Mouse (Mus musculus) ES-E14 (cell line): ENCODE data around the gene Ltf. TPM values are rescaled to one million over a fixed set of nuclear protein-coding genes. Genes with fewer than 3 reads are reported as not detected.

Experiments
- DNase-seq: peaks from one replicate; pipeline ENCODE4 v3.0.0-alpha.2; 2013; ENCODE audit warnings: low read depth, low spot score
- H3K27ac ChIP-seq: 2 replicates; pipeline ENCODE4 v1.5.1; 2012; ENCODE audit warnings: low read depth, mild to moderate bottlenecking, low read length, moderate library complexity, mixed read lengths; ENCODE audit not compliant: poor library complexity, insufficient read depth, severe bottlenecking
- H3K36me3 ChIP-seq: 2 replicates; pipeline ENCODE4 v1.6.1; 2012; ENCODE audit warnings: mild to moderate bottlenecking, low read length, moderate library complexity, mixed read lengths; ENCODE audit not compliant: control insufficient read depth, poor library complexity, insufficient read depth, severe bottlenecking
- H3K4me1 ChIP-seq, 2 experiments: fragments of 150-350 bp in 1 of 2; sonication (generic) in 1 of 2; 2 replicates each; pipeline ENCODE4 v1.6.1; 2012; ENCODE audit warnings: low read length in 2 of 2, mild to moderate bottlenecking in 1 of 2, mixed read lengths in 1 of 2; ENCODE audit not compliant: control insufficient read depth in 2 of 2, insufficient read depth in 2 of 2, poor library complexity in 1 of 2
- H3K4me3 ChIP-seq, 2 experiments: fragments of 150-350 bp in 1 of 2; sonication (generic) in 1 of 2; 2 replicates each; pipeline ENCODE4 v1.5.1; 2012; ENCODE audit warnings: low read length in 2 of 2, low read depth in 1 of 2, mild to moderate bottlenecking in 1 of 2, mixed read lengths in 1 of 2; ENCODE audit not compliant: insufficient read depth in 1 of 2, poor library complexity in 1 of 2, severe bottlenecking in 1 of 2
- H3K9ac ChIP-seq: 2 replicates; pipeline ENCODE4 v1.6.1; 2012; ENCODE audit warnings: low read depth, mild to moderate bottlenecking, low read length, mixed read lengths; ENCODE audit not compliant: poor library complexity, insufficient read depth, severe bottlenecking
- H3K9me3 ChIP-seq: fragments of 150-350 bp; sonication (generic); 2 replicates; pipeline ENCODE4 v1.6.1; 2012; ENCODE audit warnings: low read depth, mild to moderate bottlenecking, low read length; ENCODE audit not compliant: control insufficient read depth, insufficient read depth
- CHD2 ChIP-seq: IDR thresholded peaks from 2 replicates; pipeline ENCODE4 v1.6.1; 2014; ENCODE audit warnings: mild to moderate bottlenecking, low read depth, low read length, inconsistent platforms
- HCFC1 ChIP-seq: IDR thresholded peaks from 2 replicates; pipeline ENCODE4 v1.6.1; 2012; ENCODE audit warnings: low read length, inconsistent platforms, borderline replicate concordance; ENCODE audit not compliant: insufficient read depth
- MAFK ChIP-seq: IDR thresholded peaks from 2 replicates; pipeline ENCODE4 v1.6.1; 2014; ENCODE audit warnings: mild to moderate bottlenecking, low read depth, low read length, inconsistent platforms; ENCODE audit not compliant: insufficient read depth
- ZC3H11A ChIP-seq: IDR thresholded peaks from 2 replicates; pipeline ENCODE4 v1.6.1; 2012; ENCODE audit warnings: low read depth, mild to moderate bottlenecking, inconsistent platforms, low read length, borderline replicate concordance
- ZNF384 ChIP-seq: IDR thresholded peaks from 2 replicates; pipeline ENCODE4 v1.6.1; 2012; ENCODE audit warnings: low read depth, low read length, inconsistent platforms
- in situ Hi-C, 2 experiments: fragments of 600-800 bp; cut with MboI; formaldehyde crosslinking; loops; one replicate each; pipeline ENCODE4 v1.15.1; 2025; ENCODE audit warnings: low sequenced_read_pairs in 2 of 2, inconsistent platforms in 1 of 2; ENCODE audit not compliant: unreplicated experiment in 2 of 2
- total RNA-seq: library from RNA; depleted of rRNA; stranded (reverse); fragments of 300-350 nt; gene quantifications from 2 replicates; pipeline ENCODE4 v1.2.3, GENCODE M21; 2012

The Ltf gene
- total RNA-seq, 1 experiment: not detected

- no peak for TF ChIP-seq CHD2
- no peak for TF ChIP-seq ZNF384
- no peak for TF ChIP-seq MAFK
- no peak for TF ChIP-seq ZC3H11A
- no peak for TF ChIP-seq HCFC1
- no peaks in the 10 kb centered on the region for H3K36me3 ChIP-seq
- H3K9me3 ChIP-seq: no peaks in the 10 kb centered on the region
- no peak overlapping the region for H3K9ac ChIP-seq
- in situ Hi-C loops: no loop called here
- peaks cover 0 to 9% of the 10 kb centered on the region in 2 experiments; a peak in 2 of 4 replicates for H3K4me1 ChIP-seq
- H3K4me3 ChIP-seq: no peak overlapping the region
- no peak for DNase-seq
- H3K27ac ChIP-seq: no peak overlapping the region
Observed at GRCm38 (mm10) chr9:110999856-111000255, 19.2 kb upstream of the Ltf start.

- Histone ChIP-seq H3K36me3 (no peaks in the 10 kb centered on the region), H3K9ac (no peak overlapping the region), H3K9me3 (no peaks in the 10 kb centered on the region), H3K27ac (no peak overlapping the region), H3K4me1 (peaks cover 0 to 4% of the 10 kb centered on the region in 2 experiments; a peak in 1 of 4 replicates), H3K4me3 (no peak overlapping the region)
- no peak for DNase-seq
- in situ Hi-C loops: no loop called here
- TF ChIP-seq CHD2: no peak
- TF ChIP-seq ZNF384: no peak
- TF ChIP-seq MAFK: no peak
Observed at GRCm38 (mm10) chr9:111001621-111002020, 17.4 kb upstream of the Ltf start.

- Histone ChIP-seq H3K4me1 (peaks cover 0 to 2% of the 10 kb centered on the region in 2 experiments; a peak in 1 of 4 replicates), H3K9ac (no peak overlapping the region), H3K27ac (no peak overlapping the region), H3K9me3 (no peaks in the 10 kb centered on the region), H3K36me3 (no peaks in the 10 kb centered on the region), H3K4me3 (no peak overlapping the region)
- DNase-seq: no peak
- TF ChIP-seq ZNF384: no peak
- no peak for TF ChIP-seq CHD2
- TF ChIP-seq MAFK: no peak
- no peak for TF ChIP-seq ZC3H11A
- TF ChIP-seq HCFC1: no peak
- in situ Hi-C loops: no loop called here
Observed at GRCm38 (mm10) chr9:111003279-111003678, 15.8 kb upstream of the Ltf start.

- H3K9me3 ChIP-seq: no peaks in the 10 kb centered on the region
- no peak overlapping the region for H3K4me3 ChIP-seq
- DNase-seq: no peak
- in situ Hi-C loops: no loop called here
- H3K4me1 ChIP-seq: peaks cover 2 to 8% of the 10 kb centered on the region in 2 experiments; a peak in 2 of 4 replicates
- no peak overlapping the region for H3K9ac ChIP-seq
- H3K36me3 ChIP-seq: no peaks in the 10 kb centered on the region
- H3K27ac ChIP-seq: no peak overlapping the region
- TF ChIP-seq HCFC1 (no peak), CHD2 (no peak), ZNF384 (no peak), ZC3H11A (no peak)
Observed at GRCm38 (mm10) chr9:111006544-111006943, 12.5 kb upstream of the Ltf start.

- H3K9me3 ChIP-seq: no peaks in the 10 kb centered on the region
- peaks cover 2 to 8% of the 10 kb centered on the region in 2 experiments; a peak in 2 of 4 replicates for H3K4me1 ChIP-seq
- H3K9ac ChIP-seq: no peak overlapping the region
- DNase-seq: no peak
- TF ChIP-seq HCFC1: no peak
- TF ChIP-seq ZC3H11A: no peak
- TF ChIP-seq MAFK: no peak
- no peak for TF ChIP-seq ZNF384
- no peak for TF ChIP-seq CHD2
- no peak overlapping the region for H3K27ac ChIP-seq
- H3K36me3 ChIP-seq: no peaks in the 10 kb centered on the region
- in situ Hi-C loops: no loop called here
- H3K4me3 ChIP-seq: no peak overlapping the region
Observed at GRCm38 (mm10) chr9:111009763-111010162, 9.3 kb upstream of the Ltf start.
